ENCODE assay signal across 19 mouse cellular contexts in genomic region chr11:99150889-99151288, GRCm38 (mm10). TPM values are rescaled to one million over a fixed set of nuclear protein-coding genes. Genes with fewer than 3 reads are reported as not detected.
DNase-seq lines count a peak whose midpoint lies in the region; ATAC-seq and TF ChIP-seq lines count a peak whose summit lies in the region.
"Had no signal": no experiment of that assay in that cellular context is flagged by ENCODE, and none has a peak within 500 bp of the region (broad histone marks: within the 10 kb centered on the region; RNA-seq: fewer than 3 reads in every experiment).

No protein-coding gene starts in this region.

- H3K27ac ChIP-seq in heart, embryonic 12.5 days (ENCODE audit: poor library complexity, severe bottlenecking), result no peak overlapping the region
- H3K27ac ChIP-seq in thymus, adult 2 months (ENCODE audit: control insufficient read depth, insufficient read depth, low read length), result peak overlapping the region; percentile 34; the same call in 1 of the 2 replicates
- H3K27ac ChIP-seq in limb, embryonic 10.5 days, result peak overlapping the region; percentile 94; the same call in 1 of the 2 replicates
- H3K27ac ChIP-seq: embryonic facial prominence, embryonic 13.5 days; heart, adult 2 months; hindbrain, embryonic 10.5 days; hindbrain, embryonic 14.5 days; intestine, embryonic 15.5 days had no signal

- DNase-seq in heart, adult 11 months, result peak; percentile 72
- DNase-seq in thymus, adult 2 months, result no peak
- DNase-seq in thymus, postnatal 10 days (ENCODE audit: low spot score in 2 of 2), result no peak
- no peak for DNase-seq in limb, embryonic 10.5 days (ENCODE audit: low spot score)
- no peak for DNase-seq in B cell, adult 2 months
- no peak for DNase-seq in kidney, adult 18-20 months
- DNase-seq: adrenal gland, postnatal 14 days; cerebellum, adult 11-12 months; cerebellum, adult 9-10 months; cerebellum, postnatal 25 days; gastrocnemius, postnatal 10 days; heart, adult 2 months had no signal

- no peak overlapping the region for H3K9ac ChIP-seq in heart, embryonic 12.5 days
- H3K9ac ChIP-seq: hindbrain, embryonic 14.5 days; intestine, embryonic 15.5 days had no signal

- WGBS in heart, embryonic 12.5 days, result 40% methylated on average over 7 of the region's 7 CpGs
- 84% methylated on average over 7 of the region's 7 CpGs for WGBS in thymus, adult 2 months
- WGBS in limb, embryonic 10.5 days, result 49% methylated on average over 7 of the region's 7 CpGs

- H3K4me2 ChIP-seq in heart, embryonic 12.5 days, result no peak overlapping the region
- H3K4me2 ChIP-seq: embryonic facial prominence, embryonic 13.5 days; heart, embryonic 11.5 days; hindbrain, embryonic 14.5 days; intestine, embryonic 15.5 days had no signal

- no peaks in the 10 kb centered on the region for H3K9me3 ChIP-seq in heart, embryonic 12.5 days (replicated peaks)
- H3K9me3 ChIP-seq in limb, embryonic 10.5 days (replicated peaks), result no peaks in the 10 kb centered on the region
- H3K9me3 ChIP-seq: embryonic facial prominence, embryonic 13.5 days; hindbrain, embryonic 10.5 days; intestine, embryonic 15.5 days had no signal

- no peak for TF ChIP-seq CTCF in thymus, adult 2 months (IDR thresholded peaks at IDR 0.05; ENCODE audit: borderline replicate concordance, control insufficient read depth, extremely low read depth, insufficient read depth, low read length, poor library complexity)

- peaks cover 38% of the 10 kb centered on the region for H3K4me1 ChIP-seq in heart, embryonic 12.5 days (replicated peaks)
- H3K4me1 ChIP-seq in thymus, adult 2 months (replicated peaks; ENCODE audit: control insufficient read depth, insufficient read depth, low read length), result peaks cover 57% of the 10 kb centered on the region
- H3K4me1 ChIP-seq in limb, embryonic 10.5 days, result peaks cover 69% of the 10 kb centered on the region

- peaks cover 11% of the 10 kb centered on the region for H3K27me3 ChIP-seq in heart, embryonic 12.5 days (replicated peaks)
- no peaks in the 10 kb centered on the region for H3K27me3 ChIP-seq in thymus, adult 2 months (ENCODE audit: control insufficient read depth, insufficient read depth, low read length)
- peaks cover 9% of the 10 kb centered on the region; the same call in 1 of the 2 replicates for H3K27me3 ChIP-seq in limb, embryonic 10.5 days (ENCODE audit: low read depth, poor library complexity, severe bottlenecking)
- H3K27me3 ChIP-seq: embryonic facial prominence, embryonic 13.5 days; intestine, embryonic 15.5 days had no signal

- H3K36me3 ChIP-seq in heart, embryonic 12.5 days, result no peaks in the 10 kb centered on the region
- no peaks in the 10 kb centered on the region for H3K36me3 ChIP-seq in thymus, adult 2 months (ENCODE audit: control insufficient read depth, insufficient read depth, low read length)
- no peaks in the 10 kb centered on the region for H3K36me3 ChIP-seq in limb, embryonic 10.5 days
- H3K36me3 ChIP-seq: embryonic facial prominence, embryonic 13.5 days; hindbrain, embryonic 10.5 days; intestine, embryonic 15.5 days had no signal

- no peak for ATAC-seq in heart, embryonic 12.5 days (ENCODE audit: insufficient number of reproducible peaks, low FRiP score)

- no peak for TF ChIP-seq POLR2A in thymus, adult 2 months (IDR thresholded peaks at IDR 0.05; ENCODE audit: control insufficient read depth, extremely low read depth, insufficient read depth, low read length, poor library complexity)

- H3K4me3 ChIP-seq in heart, embryonic 12.5 days, result no peak overlapping the region
- H3K4me3 ChIP-seq in thymus, adult 2 months (ENCODE audit: control insufficient read depth, insufficient read depth, low read length), result peak overlapping the region; percentile 25
- no peak overlapping the region for H3K4me3 ChIP-seq in limb, embryonic 10.5 days
- H3K4me3 ChIP-seq: embryonic facial prominence, embryonic 13.5 days; heart, adult 2 months; hindbrain, embryonic 10.5 days; intestine, embryonic 15.5 days had no signal

RNA-seq across cellular contexts. Expression of gene Ccr7, which starts 4.0 kb away (rescaled TPM):
- 0.08 TPM in 1 of 2 replicates, not detected in the other for polyA plus RNA-seq in heart, embryonic 12.5 days (2016; fragmentation: Nextera tagmentation; extraction: Ambion mirVana)
- 202 and 240 TPM in 2 replicates for polyA plus RNA-seq in thymus, adult 2 months (2012; rRNA removed)
- polyA plus RNA-seq in limb, embryonic 10.5 days (2016; fragmentation: Nextera tagmentation; extraction: Ambion mirVana), result 0.82 and 1.3 TPM in 2 replicates
- polyA plus RNA-seq: forebrain, embryonic 14.5 days; hindbrain, embryonic 14.5 days had no signal

Comparison
In these comparisons a context has a peak if more than half of its experiments do, and no peak if none do; other contexts are left out.
1. RNA of gene Ccr7, which starts 4.0 kb away (polyA plus RNA-seq): 202 to 240 TPM in thymus, adult 2 months; 0.82 to 1.3 TPM in limb, embryonic 10.5 days and 0.08 TPM in heart, embryonic 12.5 days; every median in the first group is over 10 times any median in the second.